Mouse (Mus musculus): Measurements from ENCODE around the gene Glt28d2. TPM values are rescaled to one million over a fixed set of nuclear protein-coding genes. Genes with fewer than 3 reads are reported as not detected.
A peak's percentile ranks its signal among the peaks of the same experiment; 100 is the strongest.

The Glt28d2 gene
- polyA plus RNA-seq, 1 experiment from 2014 or later = 0.84 TPM

DNA sequence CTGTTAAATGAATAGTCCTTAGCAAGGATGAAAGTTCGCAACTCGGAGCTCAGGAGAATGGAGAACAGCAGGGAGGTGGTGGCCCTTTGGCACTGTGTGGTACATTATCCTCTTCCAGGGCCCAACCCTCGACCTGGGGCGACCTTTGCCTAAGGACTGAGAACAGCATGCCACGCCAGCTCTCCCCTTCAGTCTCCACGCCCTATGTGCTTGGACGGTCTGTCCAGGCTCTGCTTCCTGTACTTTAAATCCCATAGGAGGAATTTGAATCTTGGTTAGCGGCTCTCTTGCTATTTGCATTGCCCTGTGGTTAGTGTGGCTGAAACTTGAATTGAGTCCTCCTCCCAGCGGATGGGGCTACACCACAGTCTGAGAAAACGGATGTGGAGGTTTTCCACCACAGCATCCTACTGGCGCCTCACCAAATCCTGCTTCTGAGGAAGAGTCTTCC is 930 bp upstream of the Glt28d2 start:
- Histone ChIP-seq H3K9me3 (ENCODE audit: control insufficient read depth, low read length) (no peaks in the 10 kb centered on the region), H3K9ac (ENCODE audit: low read length) (no peak overlapping the region), H3K27ac (replicated peaks; ENCODE audit: low read depth, low read length) (no peak overlapping the region), H3K4me1 (ENCODE audit: control insufficient read depth, insufficient read depth, low read length) (peaks cover 6% of the 10 kb centered on the region; the same call in 1 of the 2 replicates), H3K4me3 (ENCODE audit: low read depth, low read length) (peak overlapping the region; percentile 35), H3K4me2 (ENCODE audit: low read depth, severe bottlenecking) (peak overlapping the region; percentile 76), H3K27me3 (ENCODE audit: control insufficient read depth, insufficient read depth, low read length) (peaks cover 8% of the 10 kb centered on the region), H3K36me3 (ENCODE audit: control insufficient read depth, insufficient read depth, low read length) (no peaks in the 10 kb centered on the region)
- DNase-seq (ENCODE audit: low spot score) (peak; percentile 39), ATAC-seq (ENCODE audit: insufficient number of reproducible peaks, low FRiP score, low TSS enrichment, low read depth) (no peak)
- WGBS = 11% methylated on average over 11 of the region's 11 CpGs

DNA sequence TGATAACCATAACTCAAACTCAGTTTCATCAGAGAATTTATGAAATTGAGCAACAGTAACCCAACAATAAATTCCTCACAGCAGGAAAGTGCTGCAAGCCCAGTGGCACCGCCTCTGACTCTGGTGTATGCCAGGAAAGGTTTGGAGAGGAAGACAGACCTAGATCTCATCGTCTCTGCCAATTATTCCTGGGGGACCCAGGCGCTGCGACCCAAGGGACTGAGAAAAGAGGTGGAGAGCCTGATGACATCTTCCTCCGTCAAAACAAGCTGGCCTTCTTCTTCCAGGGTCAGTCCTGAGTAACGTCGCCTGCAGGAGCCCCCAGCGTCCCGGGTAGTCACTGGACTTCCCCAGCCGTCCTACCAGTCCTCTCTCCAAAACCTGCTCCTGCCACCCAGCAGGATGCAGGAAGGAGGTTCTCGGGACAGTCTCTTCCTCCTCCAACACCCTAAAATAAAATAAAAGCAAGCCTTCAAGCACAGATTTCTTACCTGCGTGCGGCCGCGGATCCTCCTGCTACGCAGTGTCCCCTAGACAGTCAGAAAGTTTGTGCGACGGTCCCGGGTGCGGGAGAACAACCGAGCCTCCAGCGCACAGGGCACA is 579 bp downstream of the Glt28d2 start:
- peak overlapping the region; percentile 76 for H3K4me2 ChIP-seq (ENCODE audit: low read depth, severe bottlenecking)
- ATAC-seq (ENCODE audit: insufficient number of reproducible peaks, low FRiP score, low TSS enrichment, low read depth) = no peak
- H3K9ac ChIP-seq (ENCODE audit: low read length) = peak overlapping the region; percentile 34; the same call in 1 of the 2 replicates
- H3K4me1 ChIP-seq (ENCODE audit: control insufficient read depth, insufficient read depth, low read length) = peaks cover 6% of the 10 kb centered on the region; the same call in 1 of the 2 replicates
- no peak overlapping the region for H3K27ac ChIP-seq (replicated peaks; ENCODE audit: low read depth, low read length)
- H3K27me3 ChIP-seq (ENCODE audit: control insufficient read depth, insufficient read depth, low read length) = peaks cover 8% of the 10 kb centered on the region
- H3K9me3 ChIP-seq (ENCODE audit: control insufficient read depth, low read length) = no peaks in the 10 kb centered on the region
- peak overlapping the region; percentile 35 for H3K4me3 ChIP-seq (ENCODE audit: low read depth, low read length)
- no peak for DNase-seq (ENCODE audit: low spot score)
- WGBS = 2% methylated on average over 22 of the region's 22 CpGs
- H3K36me3 ChIP-seq (ENCODE audit: control insufficient read depth, insufficient read depth, low read length) = no peaks in the 10 kb centered on the region

DNA sequence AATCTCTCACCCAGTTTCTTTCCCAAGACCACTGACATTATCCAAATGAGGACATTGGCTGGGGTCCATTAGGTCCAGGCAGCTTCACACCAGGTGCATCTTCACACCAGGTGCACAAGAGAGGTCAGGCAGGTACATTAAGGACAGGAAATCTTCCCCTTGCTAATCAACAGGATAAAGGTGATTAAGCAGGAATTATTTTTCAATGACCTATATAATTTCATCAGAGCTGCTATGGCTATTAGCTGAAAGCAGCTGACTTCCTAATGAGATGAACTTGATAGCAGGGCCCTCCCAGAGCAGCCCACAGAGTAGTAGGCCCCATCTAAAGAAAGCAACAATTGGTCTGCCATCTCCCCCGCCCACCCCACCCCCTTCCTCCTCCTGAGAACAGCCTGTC is 1.4 kb downstream of the Glt28d2 start:
- Histone ChIP-seq H3K27ac (replicated peaks; ENCODE audit: low read depth, low read length) (no peak overlapping the region), H3K9ac (ENCODE audit: low read length) (no peak overlapping the region), H3K4me3 (ENCODE audit: low read depth, low read length) (no peak overlapping the region), H3K4me1 (ENCODE audit: control insufficient read depth, insufficient read depth, low read length) (peaks cover 6% of the 10 kb centered on the region; the same call in 1 of the 2 replicates), H3K27me3 (ENCODE audit: control insufficient read depth, insufficient read depth, low read length) (peaks cover 8% of the 10 kb centered on the region), H3K9me3 (ENCODE audit: control insufficient read depth, low read length) (no peaks in the 10 kb centered on the region), H3K36me3 (ENCODE audit: control insufficient read depth, insufficient read depth, low read length) (no peaks in the 10 kb centered on the region), H3K4me2 (ENCODE audit: low read depth, severe bottlenecking) (peak overlapping the region; percentile 76; the same call in 1 of the 2 replicates)
- no peak for ATAC-seq (ENCODE audit: insufficient number of reproducible peaks, low FRiP score, low TSS enrichment, low read depth)
- 27% methylated on average over 1 of the region's 1 CpGs for WGBS
- DNase-seq (ENCODE audit: low spot score) = no peak

DNA sequence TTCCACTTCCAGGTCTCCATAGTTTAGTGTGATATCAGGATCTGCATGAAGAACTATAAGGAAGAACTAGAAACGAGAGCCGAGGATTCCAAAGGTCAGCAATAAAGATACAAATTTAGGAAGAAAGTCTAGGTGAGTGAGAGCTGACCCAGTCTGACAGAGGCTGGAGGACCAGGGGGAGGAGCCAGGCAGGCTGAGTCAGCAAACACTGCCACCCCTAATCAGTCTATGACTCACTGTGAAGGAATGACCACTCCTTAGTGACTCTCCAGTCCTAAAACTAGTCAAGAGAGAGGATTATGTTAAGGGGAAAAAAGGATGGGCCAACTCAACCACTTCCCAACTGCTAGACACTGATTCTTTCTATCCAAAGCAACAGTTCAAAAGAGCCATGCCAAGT is 6.6 kb downstream of the Glt28d2 start:
- Histone ChIP-seq H3K4me1 (ENCODE audit: control insufficient read depth, insufficient read depth, low read length) (no peaks in the 10 kb centered on the region), H3K4me3 (ENCODE audit: low read depth, low read length) (no peak overlapping the region), H3K4me2 (ENCODE audit: low read depth, severe bottlenecking) (no peak overlapping the region), H3K27me3 (ENCODE audit: control insufficient read depth, insufficient read depth, low read length) (no peaks in the 10 kb centered on the region), H3K9me3 (ENCODE audit: control insufficient read depth, low read length) (no peaks in the 10 kb centered on the region), H3K27ac (replicated peaks; ENCODE audit: low read depth, low read length) (no peak overlapping the region), H3K9ac (ENCODE audit: low read length) (no peak overlapping the region), H3K36me3 (ENCODE audit: control insufficient read depth, insufficient read depth, low read length) (no peaks in the 10 kb centered on the region)
- no peak for DNase-seq (ENCODE audit: low spot score)
- 89% methylated on average over 2 of the region's 2 CpGs for whole genome bisulfite sequencing
- ATAC-seq (ENCODE audit: insufficient number of reproducible peaks, low FRiP score, low TSS enrichment, low read depth) = no peak

DNA sequence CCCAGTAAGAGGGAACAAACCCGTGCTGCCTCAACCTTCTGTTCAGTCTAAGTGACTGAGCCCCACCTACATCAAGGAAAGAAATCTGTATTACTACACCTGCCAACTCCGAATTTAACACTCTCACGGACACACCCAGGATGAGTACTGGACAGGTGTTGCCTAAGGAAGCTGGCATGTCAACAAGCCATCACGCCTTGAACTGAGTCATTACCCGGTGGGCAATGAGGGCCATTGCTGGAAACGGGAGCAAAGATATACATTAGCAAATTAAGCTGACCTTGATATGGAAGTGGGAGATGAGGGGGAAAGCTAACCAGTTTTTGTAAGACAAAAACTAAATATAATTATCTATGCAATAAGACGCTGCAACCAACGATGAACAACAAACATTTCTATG is 7.2 kb downstream of the Glt28d2 start:
- WGBS = 91% methylated on average over 8 of the region's 8 CpGs

DNA sequence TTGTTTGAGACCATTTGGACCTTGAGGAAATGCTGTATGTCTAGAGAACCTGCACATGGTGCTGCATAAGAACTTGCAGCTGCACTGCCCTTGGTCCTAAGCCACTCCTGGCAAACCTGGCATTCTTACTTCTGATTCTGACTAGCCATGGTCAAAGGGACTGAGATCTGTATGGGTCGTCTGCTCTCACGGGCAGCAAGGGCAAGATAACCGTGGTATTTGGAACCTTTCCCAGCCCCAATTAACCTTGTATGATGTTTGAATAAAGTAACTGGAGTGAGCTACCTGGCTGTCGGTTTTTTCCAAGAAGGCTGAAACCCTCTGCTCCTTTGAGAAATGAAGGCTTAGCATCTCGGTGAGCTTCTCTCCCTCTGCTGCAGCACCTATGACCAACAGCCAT is 8.4 kb downstream of the Glt28d2 start:
- Histone ChIP-seq H3K4me2 (ENCODE audit: low read depth, severe bottlenecking) (no peak overlapping the region), H3K9me3 (ENCODE audit: control insufficient read depth, low read length) (no peaks in the 10 kb centered on the region), H3K4me1 (ENCODE audit: control insufficient read depth, insufficient read depth, low read length) (no peaks in the 10 kb centered on the region), H3K27ac (replicated peaks; ENCODE audit: low read depth, low read length) (no peak overlapping the region), H3K9ac (ENCODE audit: low read length) (no peak overlapping the region), H3K4me3 (ENCODE audit: low read depth, low read length) (no peak overlapping the region), H3K36me3 (ENCODE audit: control insufficient read depth, insufficient read depth, low read length) (no peaks in the 10 kb centered on the region), H3K27me3 (ENCODE audit: control insufficient read depth, insufficient read depth, low read length) (no peaks in the 10 kb centered on the region)
- 88% methylated on average over 5 of the region's 5 CpGs for WGBS
- DNase-seq (ENCODE audit: low spot score) (no peak), ATAC-seq (ENCODE audit: insufficient number of reproducible peaks, low FRiP score, low TSS enrichment, low read depth) (no peak)

More for the DNA sequence above, 7.2 kb downstream of the Glt28d2 start:
- DNase-seq (ENCODE audit: low spot score) (no peak), ATAC-seq (ENCODE audit: insufficient number of reproducible peaks, low FRiP score, low TSS enrichment, low read depth) (no peak)
- H3K9ac ChIP-seq (ENCODE audit: low read length) = no peak overlapping the region
- H3K4me2 ChIP-seq (ENCODE audit: low read depth, severe bottlenecking) = no peak overlapping the region
- H3K9me3 ChIP-seq (ENCODE audit: control insufficient read depth, low read length) = no peaks in the 10 kb centered on the region
- H3K4me3 ChIP-seq (ENCODE audit: low read depth, low read length) = no peak overlapping the region
- H3K4me1 ChIP-seq (ENCODE audit: control insufficient read depth, insufficient read depth, low read length) = no peaks in the 10 kb centered on the region
- H3K36me3 ChIP-seq (ENCODE audit: control insufficient read depth, insufficient read depth, low read length) = no peaks in the 10 kb centered on the region
- no peak overlapping the region for H3K27ac ChIP-seq (replicated peaks; ENCODE audit: low read depth, low read length)
- H3K27me3 ChIP-seq (ENCODE audit: control insufficient read depth, insufficient read depth, low read length) = no peaks in the 10 kb centered on the region

DNA sequence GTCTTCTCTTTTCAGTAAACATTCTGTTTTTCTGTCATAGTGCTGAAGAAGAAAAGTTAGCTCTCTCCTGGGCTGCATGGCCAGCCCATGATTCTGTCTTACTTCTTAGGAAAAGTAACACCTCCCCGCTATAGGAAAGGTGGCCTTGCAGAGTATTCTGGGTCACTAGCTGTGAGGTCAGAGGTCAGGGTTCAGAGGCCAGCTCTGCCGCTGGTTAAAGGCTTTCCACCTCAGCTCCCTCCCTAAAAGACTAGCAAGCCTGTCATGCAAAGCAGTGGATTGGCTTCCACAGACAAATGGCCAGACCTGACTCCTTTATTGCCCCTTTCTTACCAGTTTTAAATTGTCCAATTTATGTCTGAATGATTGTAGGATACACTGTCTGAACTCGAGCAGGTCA is 23.3 kb downstream of the Glt28d2 start:
- no peaks in the 10 kb centered on the region for H3K27me3 ChIP-seq (ENCODE audit: control insufficient read depth, insufficient read depth, low read length)
- no peak overlapping the region for H3K4me2 ChIP-seq (ENCODE audit: low read depth, severe bottlenecking)
- 26% methylated on average over 3 of the region's 3 CpGs for WGBS
- no peak for ATAC-seq (ENCODE audit: insufficient number of reproducible peaks, low FRiP score, low TSS enrichment, low read depth)
- H3K9ac ChIP-seq (ENCODE audit: low read length) = no peak overlapping the region
- H3K4me3 ChIP-seq (ENCODE audit: low read depth, low read length) = no peak overlapping the region
- H3K27ac ChIP-seq (replicated peaks; ENCODE audit: low read depth, low read length) = no peak overlapping the region
- no peaks in the 10 kb centered on the region for H3K4me1 ChIP-seq (ENCODE audit: control insufficient read depth, insufficient read depth, low read length)
- H3K36me3 ChIP-seq (ENCODE audit: control insufficient read depth, insufficient read depth, low read length) = no peaks in the 10 kb centered on the region
- no peak for DNase-seq (ENCODE audit: low spot score)
- no peaks in the 10 kb centered on the region for H3K9me3 ChIP-seq (ENCODE audit: control insufficient read depth, low read length)

DNA sequence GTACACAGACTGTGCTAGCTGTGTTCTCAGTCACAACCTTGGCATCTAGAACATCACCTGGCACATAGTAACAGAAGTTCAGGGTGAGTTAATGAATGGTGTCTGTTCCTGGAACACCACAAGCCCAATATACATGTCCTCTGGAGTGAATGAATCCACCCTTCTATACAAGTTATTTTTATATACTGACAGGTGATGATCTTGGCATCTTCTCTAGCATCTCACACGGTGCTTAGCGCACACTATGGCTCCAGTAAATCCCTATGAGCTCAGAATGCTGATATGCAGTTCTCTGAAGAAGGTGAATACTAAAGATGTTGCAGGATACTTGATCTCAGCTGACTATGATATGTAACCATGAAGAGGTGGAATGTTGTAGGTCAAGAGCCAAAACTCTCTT is 24.4 kb downstream of the Glt28d2 start:
- Histone ChIP-seq H3K9ac (ENCODE audit: low read length) (no peak overlapping the region), H3K4me3 (ENCODE audit: low read depth, low read length) (no peak overlapping the region), H3K9me3 (ENCODE audit: control insufficient read depth, low read length) (no peaks in the 10 kb centered on the region), H3K4me2 (ENCODE audit: low read depth, severe bottlenecking) (no peak overlapping the region), H3K36me3 (ENCODE audit: control insufficient read depth, insufficient read depth, low read length) (no peaks in the 10 kb centered on the region), H3K4me1 (ENCODE audit: control insufficient read depth, insufficient read depth, low read length) (no peaks in the 10 kb centered on the region), H3K27ac (replicated peaks; ENCODE audit: low read depth, low read length) (no peak overlapping the region), H3K27me3 (ENCODE audit: control insufficient read depth, insufficient read depth, low read length) (no peaks in the 10 kb centered on the region)
- DNase-seq (ENCODE audit: low spot score) (no peak), ATAC-seq (ENCODE audit: insufficient number of reproducible peaks, low FRiP score, low TSS enrichment, low read depth) (no peak)
- 87% methylated on average over 2 of the region's 2 CpGs for WGBS

DNA sequence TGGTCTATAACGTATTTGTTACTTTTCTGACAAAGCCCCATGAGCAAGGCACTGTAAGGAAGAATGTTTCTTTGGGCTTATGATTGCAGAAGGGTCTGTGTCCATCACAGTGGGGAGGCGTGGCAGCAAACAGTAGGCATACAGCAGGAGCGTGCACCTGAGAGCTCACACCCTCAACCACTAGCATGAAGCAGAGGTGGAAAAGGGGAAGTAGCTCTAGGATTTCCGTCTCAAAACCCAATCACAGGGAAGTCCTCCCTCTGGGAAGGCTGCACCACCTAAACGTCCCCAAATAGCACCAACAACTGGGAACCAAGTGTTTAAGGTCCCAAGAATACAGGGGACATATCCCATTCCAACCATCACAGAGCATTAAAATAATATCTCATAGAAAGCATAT is 26.3 kb downstream of the Glt28d2 start:
- 91% methylated on average over 5 of the region's 5 CpGs for WGBS
- no peak overlapping the region for H3K4me3 ChIP-seq (ENCODE audit: low read depth, low read length)
- no peaks in the 10 kb centered on the region for H3K9me3 ChIP-seq (ENCODE audit: control insufficient read depth, low read length)
- H3K36me3 ChIP-seq (ENCODE audit: control insufficient read depth, insufficient read depth, low read length) = no peaks in the 10 kb centered on the region
- no peaks in the 10 kb centered on the region for H3K4me1 ChIP-seq (ENCODE audit: control insufficient read depth, insufficient read depth, low read length)
- ATAC-seq (ENCODE audit: insufficient number of reproducible peaks, low FRiP score, low TSS enrichment, low read depth) = no peak
- DNase-seq (ENCODE audit: low spot score) = no peak
- H3K9ac ChIP-seq (ENCODE audit: low read length) = no peak overlapping the region
- no peak overlapping the region for H3K27ac ChIP-seq (replicated peaks; ENCODE audit: low read depth, low read length)
- no peaks in the 10 kb centered on the region for H3K27me3 ChIP-seq (ENCODE audit: control insufficient read depth, insufficient read depth, low read length)
- no peak overlapping the region for H3K4me2 ChIP-seq (ENCODE audit: low read depth, severe bottlenecking)

Data from limb, embryonic 11.5 days (tissue).